Mouse (Mus musculus): ENCODE results near the gene Pgm2.
A peak's percentile ranks its signal among the peaks of the same experiment; 100 is the strongest.

Gene Pgm2

GRCm38 (mm10) chr5:64144315-64144714, 51.6 kb downstream of the Pgm2 start:
- DNase-seq (ENCODE audit: low spot score), result no peak

GRCm38 (mm10) chr5:64146384-64147005, 53.7 kb downstream of the Pgm2 start:
- no peak for DNase-seq (ENCODE audit: low spot score)

GRCm38 (mm10) chr5:64149184-64150127, 56.7 kb downstream of the Pgm2 start:
- no peak for DNase-seq (ENCODE audit: low spot score)

- no peak for DNase-seq (ENCODE audit: low spot score)
Measured at GRCm38 (mm10) chr5:64153319-64153718, 60.6 kb downstream of the Pgm2 start.

- no peak for DNase-seq (ENCODE audit: low spot score)
Measured at GRCm38 (mm10) chr5:64155861-64156550, 63.3 kb downstream of the Pgm2 start, which contains the start of gene Tbc1d1. Gene Tbc1d1 (plus strand): TSS chr5:64156305.

GRCm38 (mm10) chr5:64156579-64156978, 63.8 kb downstream of the Pgm2 start:
- no peak for DNase-seq (ENCODE audit: low spot score)

GRCm38 (mm10) chr5:64157926-64158325, 65.2 kb downstream of the Pgm2 start:
- no peak for DNase-seq (ENCODE audit: low spot score)

GRCm38 (mm10) chr5:64158501-64158900, 65.8 kb downstream of the Pgm2 start:
- DNase-seq (ENCODE audit: low spot score), result no peak

- peak; percentile 42 for DNase-seq (ENCODE audit: low spot score)
Measured at GRCm38 (mm10) chr5:64159065-64159780, 66.5 kb downstream of the Pgm2 start.

- peak; percentile 70 for DNase-seq (ENCODE audit: low spot score)
Measured at GRCm38 (mm10) chr5:64159781-64160704, 67.3 kb downstream of the Pgm2 start.

- no peak for DNase-seq (ENCODE audit: low spot score)
Measured at GRCm38 (mm10) chr5:64160705-64161391, 68.1 kb downstream of the Pgm2 start.

GRCm38 (mm10) chr5:64161917-64162316, 69.2 kb downstream of the Pgm2 start:
- no peak for DNase-seq (ENCODE audit: low spot score)

- DNase-seq (ENCODE audit: low spot score), result no peak
Measured at GRCm38 (mm10) chr5:64162582-64162981, 69.8 kb downstream of the Pgm2 start.

- no peak for DNase-seq (ENCODE audit: low spot score)
Measured at GRCm38 (mm10) chr5:64164414-64164813, 71.7 kb downstream of the Pgm2 start.

GRCm38 (mm10) chr5:64165826-64166225, 73.1 kb downstream of the Pgm2 start:
- no peak for DNase-seq (ENCODE audit: low spot score)

GRCm38 (mm10) chr5:64168990-64169540, 76.3 kb downstream of the Pgm2 start:
- no peak for DNase-seq (ENCODE audit: low spot score)

- DNase-seq (ENCODE audit: low spot score), result no peak
Measured at GRCm38 (mm10) chr5:64172884-64173283, 80.1 kb downstream of the Pgm2 start.

- DNase-seq (ENCODE audit: low spot score), result no peak
Measured at GRCm38 (mm10) chr5:64173302-64173701, 80.6 kb downstream of the Pgm2 start.

- no peak for DNase-seq (ENCODE audit: low spot score)
Measured at GRCm38 (mm10) chr5:64174429-64174935, 81.7 kb downstream of the Pgm2 start.
